Mouse (Mus musculus): ENCODE measurements around the gene Gm10663. TPM values are rescaled to one million over a fixed set of nuclear protein-coding genes. Genes with fewer than 3 reads are reported as not detected.

Gene Gm10663
- polyA plus RNA-seq, 1 experiment from 2014 or later, result not detected

DNA sequence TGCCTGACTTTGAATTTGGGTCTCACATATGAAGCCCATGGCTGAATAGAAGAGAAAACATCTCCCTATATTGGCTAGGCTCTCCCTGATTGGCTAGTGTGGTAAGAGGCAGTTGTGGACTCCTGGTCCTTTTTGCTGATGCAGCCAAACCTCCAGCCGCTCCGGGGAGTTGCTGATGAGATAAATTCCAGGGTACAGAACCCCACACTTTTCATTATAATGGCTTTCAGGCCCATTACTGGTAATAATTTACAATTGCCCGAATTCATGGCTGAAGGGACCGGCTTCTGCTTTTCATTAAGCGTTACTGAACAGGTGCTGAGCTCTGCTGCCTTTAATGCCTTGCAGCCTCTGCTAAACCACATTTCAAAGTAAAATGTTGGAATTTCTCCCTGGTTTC lies 20.9 kb upstream of the Gm10663 start:
- WGBS, result 72% methylated on average over 5 of the region's 5 CpGs
- Histone ChIP-seq H3K4me1 (no peaks in the 10 kb centered on the region), H3K9me3 (no peaks in the 10 kb centered on the region), H3K27me3 (no peaks in the 10 kb centered on the region), H3K4me2 (replicated peaks) (no peak overlapping the region), H3K36me3 (no peaks in the 10 kb centered on the region), H3K27ac (replicated peaks) (no peak overlapping the region), H3K4me3 (no peak overlapping the region), H3K9ac (replicated peaks) (no peak overlapping the region)
- no peak for ATAC-seq (ENCODE audit: low FRiP score, low read depth)

DNA sequence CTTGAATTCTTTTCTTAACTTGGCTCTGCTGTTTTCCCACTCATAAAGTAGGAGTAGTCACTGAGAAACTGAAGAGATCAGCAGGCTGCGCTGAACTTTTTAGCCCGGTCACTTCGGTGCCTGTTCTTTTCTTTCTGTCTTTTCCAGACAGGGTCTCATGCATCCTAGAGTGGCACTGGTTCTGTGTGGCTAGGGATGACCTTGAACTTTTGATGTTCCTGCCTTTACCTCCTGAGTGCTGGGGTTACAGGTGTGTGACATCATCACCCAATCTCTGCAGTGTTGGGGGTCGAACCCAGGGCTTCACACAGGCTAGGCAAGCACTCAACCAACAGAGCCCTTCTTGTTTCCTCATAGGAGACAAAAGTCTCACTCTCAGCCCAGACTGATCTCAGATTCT lies 18.1 kb upstream of the Gm10663 start:
- H3K4me3 ChIP-seq, result no peak overlapping the region
- H3K9me3 ChIP-seq, result no peaks in the 10 kb centered on the region
- H3K27me3 ChIP-seq, result no peaks in the 10 kb centered on the region
- no peak overlapping the region for H3K9ac ChIP-seq (replicated peaks)
- H3K4me2 ChIP-seq (replicated peaks), result no peak overlapping the region
- no peaks in the 10 kb centered on the region for H3K4me1 ChIP-seq
- no peak overlapping the region for H3K27ac ChIP-seq (replicated peaks)
- ATAC-seq (ENCODE audit: low FRiP score, low read depth), result no peak
- 92% methylated on average over 4 of the region's 4 CpGs for WGBS
- H3K36me3 ChIP-seq, result no peaks in the 10 kb centered on the region

DNA sequence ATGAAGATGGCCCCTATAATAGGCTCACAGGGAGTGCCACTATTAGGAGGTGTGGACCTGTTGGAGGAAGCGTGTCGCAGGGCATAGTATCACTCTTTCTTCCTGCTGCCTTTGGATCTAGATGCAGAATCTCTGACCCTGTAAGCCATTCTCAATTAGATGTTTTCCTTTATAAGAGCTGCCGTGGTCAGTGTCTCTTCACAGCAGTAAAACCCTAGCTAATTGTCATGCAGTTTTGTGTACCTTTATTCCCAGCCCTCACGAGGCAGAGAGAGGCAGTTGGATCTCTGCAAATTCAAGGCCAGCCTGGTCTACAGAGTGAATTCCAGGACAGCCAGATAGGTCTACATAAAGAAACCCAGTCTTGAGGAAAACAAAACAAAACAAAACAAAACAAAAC lies 12.6 kb upstream of the Gm10663 start:
- WGBS, result 65% methylated on average over 4 of the region's 4 CpGs
- Histone ChIP-seq H3K9ac (replicated peaks) (no peak overlapping the region), H3K4me1 (no peaks in the 10 kb centered on the region), H3K9me3 (no peaks in the 10 kb centered on the region), H3K27ac (replicated peaks) (no peak overlapping the region), H3K4me3 (no peak overlapping the region), H3K4me2 (replicated peaks) (no peak overlapping the region), H3K36me3 (no peaks in the 10 kb centered on the region), H3K27me3 (peaks cover 17% of the 10 kb centered on the region)
- no peak for ATAC-seq (ENCODE audit: low FRiP score, low read depth)

DNA sequence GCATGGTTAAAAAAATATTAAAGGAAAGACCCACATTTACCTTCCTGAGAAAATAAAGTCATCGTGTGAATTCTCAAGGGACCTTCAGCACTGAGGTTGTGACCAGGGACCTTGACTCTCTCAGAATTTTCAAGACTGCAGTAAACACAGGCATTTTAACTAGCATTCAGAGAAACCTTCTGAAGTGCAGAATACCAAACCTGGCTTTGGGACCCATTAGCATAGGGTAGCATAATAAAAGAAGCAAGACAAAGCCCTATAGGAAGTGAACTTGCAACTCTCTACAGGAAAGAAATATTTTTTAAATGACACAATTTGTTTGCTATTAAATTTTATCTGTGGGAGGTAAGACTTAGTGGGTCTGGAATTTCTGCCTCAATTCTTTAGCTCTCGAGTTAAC lies 10.8 kb upstream of the Gm10663 start:
- H3K9me3 ChIP-seq, result no peaks in the 10 kb centered on the region
- H3K27ac ChIP-seq (replicated peaks), result no peak overlapping the region
- H3K27me3 ChIP-seq, result peaks cover 19% of the 10 kb centered on the region
- ATAC-seq (ENCODE audit: low FRiP score, low read depth), result no peak
- H3K4me1 ChIP-seq, result 0 out of 2 replicates have a peak, but pooled peaks cover 6% of the 10 kb centered on the region
- no peak overlapping the region for H3K4me2 ChIP-seq (replicated peaks)
- 62% methylated on average over 2 of the region's 2 CpGs for WGBS
- H3K36me3 ChIP-seq, result no peaks in the 10 kb centered on the region
- H3K4me3 ChIP-seq, result no peak overlapping the region
- H3K9ac ChIP-seq (replicated peaks), result no peak overlapping the region

DNA sequence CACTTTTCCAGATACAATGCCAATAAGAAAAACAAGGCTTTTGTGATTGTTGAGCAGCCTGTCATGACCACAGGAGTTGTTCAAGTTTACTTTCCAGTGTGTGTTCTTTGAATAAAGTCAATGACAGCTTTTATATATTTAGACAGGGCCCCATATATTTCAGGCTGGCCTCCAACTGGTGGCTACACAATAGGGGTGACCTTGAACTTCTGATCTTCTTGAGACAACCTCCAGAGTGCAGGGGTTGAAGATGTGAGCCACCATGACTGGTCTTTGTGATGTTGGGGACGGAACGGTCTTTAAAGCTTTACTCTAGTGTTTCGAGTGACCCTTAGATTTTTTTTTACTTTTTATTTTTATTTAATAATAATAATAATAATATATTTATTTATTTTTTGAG lies 9.2 kb upstream of the Gm10663 start:
- Histone ChIP-seq H3K9ac (replicated peaks) (no peak overlapping the region), H3K27me3 (peaks cover 19% of the 10 kb centered on the region), H3K36me3 (no peaks in the 10 kb centered on the region), H3K4me2 (replicated peaks) (no peak overlapping the region), H3K27ac (replicated peaks) (no peak overlapping the region), H3K9me3 (no peaks in the 10 kb centered on the region), H3K4me1 (0 out of 2 replicates have a peak, but pooled peaks cover 6% of the 10 kb centered on the region), H3K4me3 (no peak overlapping the region)
- no peak for ATAC-seq (ENCODE audit: low FRiP score, low read depth)
- WGBS, result 98% methylated on average over 3 of the region's 3 CpGs

DNA sequence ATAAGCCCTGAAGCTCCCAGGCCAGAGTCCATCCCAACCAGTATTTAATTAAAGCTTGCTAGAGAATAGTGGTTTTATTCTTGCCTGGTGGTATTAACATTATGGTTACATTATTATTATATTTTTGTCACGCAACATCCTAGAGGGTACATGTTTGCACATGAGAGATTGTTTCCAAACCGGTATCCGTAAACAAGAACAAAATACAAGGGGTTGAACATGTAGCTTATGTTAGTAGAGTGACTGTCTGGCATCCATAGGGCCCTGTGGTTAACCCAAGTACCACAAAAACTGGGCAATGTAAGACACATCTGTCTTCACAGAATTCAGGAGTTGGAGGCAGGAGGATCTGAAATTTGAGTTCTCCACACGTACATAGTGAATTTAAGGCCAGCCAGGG lies 7.8 kb upstream of the Gm10663 start:
- peaks cover 19% of the 10 kb centered on the region for H3K27me3 ChIP-seq
- H3K9ac ChIP-seq (replicated peaks), result no peak overlapping the region
- no peak overlapping the region for H3K27ac ChIP-seq (replicated peaks)
- H3K9me3 ChIP-seq, result no peaks in the 10 kb centered on the region
- no peak overlapping the region for H3K4me2 ChIP-seq (replicated peaks)
- no peaks in the 10 kb centered on the region for H3K36me3 ChIP-seq
- no peak overlapping the region for H3K4me3 ChIP-seq
- H3K4me1 ChIP-seq, result 0 out of 2 replicates have a peak, but pooled peaks cover 6% of the 10 kb centered on the region
- ATAC-seq (ENCODE audit: low FRiP score, low read depth), result no peak
- 96% methylated on average over 4 of the region's 4 CpGs for WGBS

DNA sequence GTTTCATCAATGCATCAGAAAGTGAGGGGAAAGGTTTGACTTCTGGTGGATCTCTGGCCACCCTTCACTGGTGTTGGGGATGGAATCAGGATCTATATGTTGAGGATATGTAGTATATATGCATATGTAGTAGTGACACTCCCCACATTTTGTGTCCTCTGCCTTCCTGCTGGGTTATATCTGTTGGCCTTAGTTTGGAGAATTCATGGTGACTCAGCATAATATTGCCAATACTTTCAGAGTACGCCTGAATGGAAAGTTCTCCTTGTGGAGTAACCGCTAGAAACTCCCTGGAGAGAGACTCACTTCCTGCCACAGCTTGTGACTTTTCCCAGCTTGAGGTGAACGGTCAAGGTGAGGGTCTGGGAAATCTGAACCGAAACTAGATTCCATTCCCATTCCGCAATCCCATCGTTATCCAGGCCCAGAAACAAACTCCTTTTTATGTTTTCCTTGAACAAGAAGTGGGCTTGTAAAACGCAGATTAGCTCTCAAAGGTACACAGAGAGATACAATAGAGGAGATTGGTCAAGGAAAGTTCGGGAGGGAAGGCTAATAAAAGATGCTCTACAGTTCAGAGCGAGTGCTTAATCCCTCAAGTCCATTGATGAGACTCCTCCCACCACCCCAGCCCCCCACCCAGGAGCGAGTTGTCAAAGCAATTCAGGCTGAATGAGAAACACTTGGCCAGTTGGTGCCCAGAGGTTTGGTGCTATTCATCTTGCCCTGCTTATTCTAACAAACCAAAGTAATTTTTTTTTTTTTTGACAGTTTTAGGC lies 7.0 kb upstream of the Gm10663 start:
- WGBS, result 26% methylated on average over 10 of the region's 10 CpGs
- no peaks in the 10 kb centered on the region for H3K36me3 ChIP-seq
- no peak overlapping the region for H3K27ac ChIP-seq (replicated peaks)

DNA sequence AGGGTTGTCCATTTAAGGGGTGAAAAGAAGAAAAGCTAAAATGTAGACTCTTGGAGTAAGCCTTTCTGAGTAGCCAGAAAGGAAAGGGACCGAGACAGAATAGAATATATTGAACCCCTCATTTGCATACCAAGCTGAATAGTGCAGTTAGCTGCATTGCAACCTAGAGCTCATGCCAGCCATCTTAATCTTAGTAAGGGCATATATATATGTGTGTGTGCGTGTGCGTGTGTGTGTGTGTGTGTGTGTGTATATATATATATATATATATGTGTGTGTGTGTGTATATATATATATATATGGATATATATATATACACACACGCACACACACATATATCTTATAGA lies 6.4 kb upstream of the Gm10663 start:
- H3K4me3 ChIP-seq, result no peak overlapping the region
- H3K4me2 ChIP-seq (replicated peaks), result peak overlapping the region; percentile 34
- H3K27ac ChIP-seq (replicated peaks), result no peak overlapping the region
- H3K4me1 ChIP-seq, result 0 out of 2 replicates have a peak, but pooled peaks cover 6% of the 10 kb centered on the region
- 65% methylated on average over 4 of the region's 4 CpGs for WGBS
- peaks cover 15% of the 10 kb centered on the region for H3K27me3 ChIP-seq
- peak; percentile 87 for ATAC-seq (ENCODE audit: low FRiP score, low read depth)
- no peaks in the 10 kb centered on the region for H3K9me3 ChIP-seq
- no peak overlapping the region for H3K9ac ChIP-seq (replicated peaks)
- H3K36me3 ChIP-seq, result no peaks in the 10 kb centered on the region

More for the DNA sequence above, 7.0 kb upstream of the Gm10663 start:
- H3K9ac ChIP-seq (replicated peaks), result no peak overlapping the region
- 0 out of 2 replicates have a peak, but pooled peaks cover 6% of the 10 kb centered on the region for H3K4me1 ChIP-seq
- peaks cover 19% of the 10 kb centered on the region for H3K27me3 ChIP-seq
- peak; percentile 85 for ATAC-seq (ENCODE audit: low FRiP score, low read depth)
- H3K9me3 ChIP-seq, result no peaks in the 10 kb centered on the region
- peak overlapping the region; percentile 34 for H3K4me2 ChIP-seq (replicated peaks)
- no peak overlapping the region for H3K4me3 ChIP-seq

DNA sequence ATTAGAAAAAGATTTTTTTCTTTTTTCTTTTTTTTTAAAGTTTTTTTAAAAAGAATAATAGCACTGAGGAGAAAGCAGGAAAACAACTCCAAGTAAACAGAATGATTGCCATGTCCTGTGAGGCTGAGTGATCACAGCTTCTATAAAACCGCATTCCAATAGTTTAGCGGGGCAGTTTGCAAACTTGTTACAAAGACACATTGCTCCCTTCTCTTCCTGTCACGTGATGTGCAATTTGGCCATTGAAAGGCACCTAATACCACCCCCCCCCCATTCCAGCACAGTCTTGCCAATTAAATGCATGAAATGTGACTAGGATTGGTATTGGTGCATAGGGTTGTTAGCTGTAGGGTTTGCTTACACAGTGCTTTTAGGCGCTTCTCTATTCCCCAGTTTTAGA lies 3.8 kb upstream of the Gm10663 start:
- no peak for ATAC-seq (ENCODE audit: low FRiP score, low read depth)
- H3K27me3 ChIP-seq, result peaks cover 4% of the 10 kb centered on the region; the same call in 1 of the 2 replicates
- H3K9me3 ChIP-seq, result no peaks in the 10 kb centered on the region
- 83% methylated on average over 4 of the region's 4 CpGs for WGBS
- H3K9ac ChIP-seq (replicated peaks), result no peak overlapping the region
- H3K27ac ChIP-seq (replicated peaks), result no peak overlapping the region
- H3K4me2 ChIP-seq (replicated peaks), result no peak overlapping the region
- H3K36me3 ChIP-seq, result no peaks in the 10 kb centered on the region
- 0 out of 2 replicates have a peak, but pooled peaks cover 6% of the 10 kb centered on the region for H3K4me1 ChIP-seq
- no peak overlapping the region for H3K4me3 ChIP-seq

DNA sequence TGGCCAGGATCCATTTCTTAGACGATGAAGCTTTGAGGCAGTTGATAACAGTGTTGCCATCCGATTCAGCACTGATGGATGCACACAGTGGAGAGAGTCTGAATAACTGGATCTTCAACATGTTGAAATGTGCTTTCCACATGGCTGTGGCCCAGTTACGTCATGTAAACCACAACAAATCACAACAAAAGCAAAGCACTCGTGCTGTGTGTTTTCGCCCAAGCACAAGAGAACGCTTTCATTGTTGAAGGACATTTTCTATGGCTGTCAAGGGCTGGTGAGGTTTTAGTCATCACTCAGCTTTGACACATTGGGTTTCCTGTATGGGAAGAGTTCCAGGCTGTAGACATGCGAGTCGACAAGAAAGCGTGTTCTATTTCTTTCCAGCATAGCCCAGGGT lies 5.9 kb downstream of the Gm10663 start:
- Histone ChIP-seq H3K4me2 (replicated peaks) (no peak overlapping the region), H3K27me3 (peaks cover 4% of the 10 kb centered on the region; the same call in 1 of the 2 replicates), H3K4me1 (0 out of 2 replicates have a peak, but pooled peaks cover 6% of the 10 kb centered on the region), H3K36me3 (no peaks in the 10 kb centered on the region), H3K9me3 (no peaks in the 10 kb centered on the region), H3K9ac (replicated peaks) (no peak overlapping the region), H3K27ac (replicated peaks) (no peak overlapping the region), H3K4me3 (no peak overlapping the region)
- 87% methylated on average over 9 of the region's 9 CpGs for WGBS
- ATAC-seq (ENCODE audit: low FRiP score, low read depth), result no peak

DNA sequence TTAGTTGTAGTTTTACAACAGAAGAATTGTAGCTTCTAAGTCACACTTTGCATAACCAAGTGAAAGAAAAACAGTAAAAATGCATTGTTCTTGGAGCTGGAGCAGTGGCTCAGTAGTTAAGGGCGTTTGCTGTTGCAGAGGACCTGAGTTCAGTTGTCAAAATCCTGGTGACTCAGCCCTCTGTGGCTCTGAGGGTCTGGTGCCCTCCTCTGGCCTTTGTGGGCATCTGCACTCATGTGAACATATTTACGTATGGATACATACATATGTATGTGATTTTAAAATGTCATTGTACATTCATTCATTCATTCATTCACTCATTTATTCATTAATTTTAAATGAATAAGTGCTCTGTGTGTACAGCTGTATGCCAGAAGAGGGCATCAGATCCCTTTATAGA lies 10.8 kb downstream of the Gm10663 start:
- no peak for ATAC-seq (ENCODE audit: low FRiP score, low read depth)
- Histone ChIP-seq H3K27me3 (no peaks in the 10 kb centered on the region), H3K9me3 (no peaks in the 10 kb centered on the region), H3K4me1 (0 out of 2 replicates have a peak, but pooled peaks cover 6% of the 10 kb centered on the region), H3K9ac (replicated peaks) (no peak overlapping the region), H3K4me2 (replicated peaks) (no peak overlapping the region), H3K36me3 (no peaks in the 10 kb centered on the region), H3K4me3 (no peak overlapping the region), H3K27ac (replicated peaks) (no peak overlapping the region)
- WGBS, result 80% methylated on average over 2 of the region's 2 CpGs

DNA sequence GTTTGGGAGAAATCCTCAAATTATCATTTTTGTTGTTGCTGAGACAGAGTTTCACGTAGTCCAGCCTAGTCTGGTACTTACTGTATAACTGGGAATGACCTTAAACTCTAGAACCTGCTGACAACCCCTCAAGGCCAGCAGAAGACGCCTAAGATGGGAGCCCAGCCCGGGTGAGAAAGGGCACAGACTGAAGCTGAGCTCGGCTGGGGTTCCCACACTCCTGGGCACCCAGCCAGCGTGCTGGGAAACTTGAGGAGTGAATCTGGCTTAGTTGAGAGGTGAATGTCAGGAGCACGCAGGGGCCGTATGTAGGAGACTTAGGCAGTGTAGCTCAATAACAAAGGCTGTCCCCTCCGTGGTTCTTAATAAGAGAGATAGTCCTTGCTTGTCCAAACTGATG lies 12.9 kb downstream of the Gm10663 start:
- H3K4me2 ChIP-seq (replicated peaks), result no peak overlapping the region
- no peak for ATAC-seq (ENCODE audit: low FRiP score, low read depth)
- H3K9ac ChIP-seq (replicated peaks), result no peak overlapping the region
- H3K9me3 ChIP-seq, result no peaks in the 10 kb centered on the region
- no peaks in the 10 kb centered on the region for H3K27me3 ChIP-seq
- no peak overlapping the region for H3K27ac ChIP-seq (replicated peaks)
- H3K4me1 ChIP-seq, result 0 out of 2 replicates have a peak, but pooled peaks cover 6% of the 10 kb centered on the region
- 87% methylated on average over 8 of the region's 8 CpGs for WGBS
- H3K36me3 ChIP-seq, result no peaks in the 10 kb centered on the region
- H3K4me3 ChIP-seq, result no peak overlapping the region

Data from midbrain, embryonic 12.5 days (tissue).